Mouse (Mus musculus) cerebellum, adult 2 months (tissue): ENCODE data around the gene Naa35.

Experiments used
- CTCF ChIP-seq: fragments of 200-500 bp; IDR thresholded peaks from 2 replicates; pipeline ENCODE4 v1.5.1; 2011; ENCODE audit warnings: low read depth, mild to moderate bottlenecking, control low read depth, low read length, moderate library complexity, borderline replicate concordance; ENCODE audit not compliant: insufficient read depth
- POLR2A ChIP-seq: fragments of 200-500 bp; IDR thresholded peaks from 2 replicates; pipeline ENCODE4 v1.6.1; 2011; ENCODE audit warnings: low read length, control low read depth, borderline replicate concordance; ENCODE audit not compliant: insufficient read depth

- TF ChIP-seq POLR2A (no peak), CTCF (no peak)
Observed at GRCm38 (mm10) chr13:59649781-59650180, 64.7 kb downstream of the Naa35 start.
